Mouse (Mus musculus) liver, embryonic 14 days (tissue): Measurements from ENCODE around the gene Gm5891. TPM values are rescaled to one million over a fixed set of nuclear protein-coding genes. Genes with fewer than 3 reads are reported as not detected.

Experiments used
- polyA plus RNA-seq: library from polyadenylated mRNA; depleted of rRNA; stranded (reverse); fragments of >200 nt; gene quantifications from 2 replicates; pipeline ENCODE4 v1.2.3, GENCODE M21; 2012; rRNA removed

Gm5891 gene
- polyA plus RNA-seq: not detected in 2 replicates

GRCm38 (mm10) chr7:21921191-21921590, at the start of gene Gm5891:
Gene Gm5891, minus strand, starts transcription at chr7:21921291.

Other genes starting within 250 kb of the Gm5891 start
- not detected in 2 replicates for gene Gm4175, start 159.8 kb downstream of the Gm5891 start, polyA plus RNA-seq
- not detected in 2 replicates for gene Gm4177, start 124.6 kb downstream of the Gm5891 start, polyA plus RNA-seq
- not detected in 2 replicates for gene Vmn1r135, start 88.9 kb downstream of the Gm5891 start, polyA plus RNA-seq
- gene Gm5725, start 77.0 kb downstream of the Gm5891 start, polyA plus RNA-seq: not detected in 2 replicates
- gene Vmn1r137, start 73.3 kb upstream of the Gm5891 start, polyA plus RNA-seq: not detected in 2 replicates
- not detected in 2 replicates for gene Vmn1r138, start 107.6 kb upstream of the Gm5891 start, polyA plus RNA-seq
- not detected in 2 replicates for gene Gm6176, start 135.0 kb upstream of the Gm5891 start, polyA plus RNA-seq
- not detected in 2 replicates for gene Vmn1r139, start 147.8 kb upstream of the Gm5891 start, polyA plus RNA-seq
- not detected in 2 replicates for gene Gm16451, start 197.0 kb upstream of the Gm5891 start, polyA plus RNA-seq
- not detected in 2 replicates for gene Gm10666, start 213.4 kb upstream of the Gm5891 start, polyA plus RNA-seq
- not detected in 2 replicates for gene Vmn1r142, start 242.7 kb upstream of the Gm5891 start, polyA plus RNA-seq